Mouse (Mus musculus): Measurements from ENCODE around the gene Rasgrf2.

- TF ChIP-seq CTCF (IDR thresholded peaks at IDR 0.05; ENCODE audit: insufficient read depth, low read depth, low read length) (no peak), POLR2A (IDR thresholded peaks at IDR 0.05; ENCODE audit: insufficient read depth, low read depth, low read length) (no peak)
Measured at GRCm38 (mm10) chr13:91990709-91991284, 140.7 kb downstream of the Rasgrf2 start.
